Comparison of ENCODE assay signal across 8 mouse cellular contexts in the genomic region with DNA sequence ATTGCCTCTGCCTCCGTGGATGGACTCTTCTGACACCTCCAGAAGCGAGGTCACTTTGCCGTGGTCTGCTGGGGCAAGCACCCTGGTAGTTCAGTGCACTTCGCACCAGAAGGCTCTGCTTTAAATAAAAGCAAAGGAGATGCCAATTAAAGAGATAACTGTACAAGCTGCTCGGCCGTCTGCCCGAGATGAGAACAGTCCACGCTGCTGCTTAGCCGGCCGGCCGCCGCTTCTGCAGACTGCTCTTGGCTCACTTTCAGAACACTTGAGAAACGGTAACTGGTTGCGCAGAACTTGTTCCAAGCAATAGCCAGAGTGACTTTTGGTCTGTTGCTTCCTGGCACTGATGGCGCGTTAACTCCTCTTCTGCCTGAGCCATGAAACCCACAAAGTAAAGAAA.
DNase-seq lines count a peak whose midpoint lies in the region; ATAC-seq and TF ChIP-seq lines count a peak whose summit lies in the region.
"Had no signal": no experiment of that assay in that cellular context is flagged by ENCODE, and none has a peak within 500 bp of the region (broad histone marks: within the 10 kb centered on the region; RNA-seq: fewer than 3 reads in every experiment).

No protein-coding gene starts in this region.

- TF ChIP-seq EP300 in CH12.LX (IDR thresholded peaks at IDR 0.05; ENCODE audit: low read length) = 0 out of 2 replicates have a peak, but pooled peaks have one; percentile 9

- H3K4me1 ChIP-seq in CH12.LX (ENCODE audit: control insufficient read depth in 1 of 2, insufficient read depth in 2 of 2) = peaks cover 37 to 61% of the 10 kb centered on the region in 2 experiments
- 0 out of 2 replicates have a peak, but pooled peaks cover 5% of the 10 kb centered on the region for H3K4me1 ChIP-seq in limb, embryonic 15.5 days
- H3K4me1 ChIP-seq: midbrain, embryonic 12.5 days had no signal

- no peaks in the 10 kb centered on the region for H3K27me3 ChIP-seq in CH12.LX (replicated peaks)
- no peaks in the 10 kb centered on the region for H3K27me3 ChIP-seq in limb, embryonic 15.5 days
- H3K27me3 ChIP-seq: midbrain, embryonic 12.5 days had no signal

- no peak for TF ChIP-seq CTCF in CH12.LX (conservative IDR thresholded peaks at IDR 0.05 in 1 of 2, IDR thresholded peaks at IDR 0.05 in 1 of 2; ENCODE audit: low read depth in 2 of 2, low read length in 2 of 2)

- in situ Hi-C loops in CH12.LX (cut with MboI; ENCODE audit: low pct_ligation_motif_present, low pct_unique_long_range_greater_than_20kb, low sequenced_read_pairs) = no loop called here

- no peaks in the 10 kb centered on the region for H3K9me3 ChIP-seq in CH12.LX (replicated peaks; ENCODE audit: low read length)
- H3K9me3 ChIP-seq in limb, embryonic 15.5 days = no peaks in the 10 kb centered on the region
- H3K9me3 ChIP-seq: midbrain, embryonic 12.5 days had no signal

- no peak for TF ChIP-seq RAD21 in CH12.LX (IDR thresholded peaks at IDR 0.05; ENCODE audit: low read depth, low read length)

- no peak for TF ChIP-seq POLR2A in CH12.LX (IDR thresholded peaks at IDR 0.05; ENCODE audit: low read depth, low read length)

- WGBS in limb, embryonic 15.5 days = 54% methylated on average over 16 of the region's 16 CpGs

- H3K27ac ChIP-seq in CH12.LX (ENCODE audit: insufficient read depth, low read depth) = peak overlapping the region; percentile 59
- 0 out of 2 replicates have a peak overlapping the region, but pooled peaks have one; percentile 22 for H3K27ac ChIP-seq in limb, embryonic 15.5 days
- H3K27ac ChIP-seq: midbrain, embryonic 12.5 days had no signal

- dilution Hi-C loops in CH12.LX (cut with MboI; ENCODE audit: extremely low pct_ligation_motif_present, extremely low pct_unique_long_range_greater_than_20kb, low sequenced_read_pairs) = no loop called here

- intact Hi-C loops in heart, postnatal 25 days (cut with DNase I) = loop anchor here (2.0 to 10.0 kb wide), 2 partner anchors 26 to 108 kb away; no protein-coding TSS in a partner anchor

- H3K79me2 ChIP-seq in CH12.LX (replicated peaks; ENCODE audit: control insufficient read depth, extremely low read depth, insufficient read depth, poor library complexity, severe bottlenecking) = no peaks in the 10 kb centered on the region

- ATAC-seq in limb, embryonic 15.5 days (ENCODE audit: insufficient number of reproducible peaks, low FRiP score, low TSS enrichment, low read depth) = no peak

- DNase-seq in CH12.LX (ENCODE audit: extremely low read depth) (peak; percentile 56), ZHBTc4 (ENCODE audit: low read depth, low spot score) (peak; percentile 16)
- peak; percentile 10 to 14 for DNase-seq in frontal cortex, postnatal 25 days (ENCODE audit: low spot score in 2 of 2)
- peak; percentile 53 for DNase-seq in heart, postnatal 25 days (ENCODE audit: low spot score)
- peak; percentile 74 for DNase-seq in ovary, adult 18-20 months (ENCODE audit: low spot score)
- no peak for DNase-seq in embryo, embryonic 9.5 days (ENCODE audit: extremely low spot score)

- H3K9ac ChIP-seq in CH12.LX (ENCODE audit: insufficient read depth, low read depth) = peak overlapping the region; percentile 57; the same call in 1 of the 2 replicates
- H3K9ac ChIP-seq in limb, embryonic 15.5 days = no peak overlapping the region
- H3K9ac ChIP-seq: midbrain, embryonic 12.5 days had no signal

- H3K4me2 ChIP-seq in CH12.LX (ENCODE audit: insufficient read depth, low read depth, poor library complexity, severe bottlenecking) = peak overlapping the region; percentile 74
- H3K4me2 ChIP-seq in limb, embryonic 15.5 days = no peak overlapping the region
- H3K4me2 ChIP-seq: midbrain, embryonic 12.5 days had no signal

- H3K4me3 ChIP-seq in CH12.LX (replicated peaks in 1 of 3; ENCODE audit: low read depth in 2 of 3, low read length in 2 of 3, poor library complexity in 1 of 3) = peak overlapping the region in 1 of 3 experiments; percentile 45
- no peak overlapping the region for H3K4me3 ChIP-seq in limb, embryonic 15.5 days
- H3K4me3 ChIP-seq: midbrain, embryonic 12.5 days had no signal

- no peaks in the 10 kb centered on the region for H3K36me3 ChIP-seq in CH12.LX (replicated peaks in 1 of 2; ENCODE audit: control insufficient read depth in 1 of 2, insufficient read depth in 1 of 2, low read length in 1 of 2)
- H3K36me3 ChIP-seq in limb, embryonic 15.5 days = no peaks in the 10 kb centered on the region
- H3K36me3 ChIP-seq: midbrain, embryonic 12.5 days had no signal

TF ChIP-seq in CH12.LX, 34 proteins besides CTCF, POLR2A, EP300 and RAD21:
- TF ChIP-seq ELF1 (IDR thresholded peaks at IDR 0.05; ENCODE audit: low read depth, low read length) (0 out of 2 replicates have a peak, but pooled peaks have one; percentile 19), IRF4 (IDR thresholded peaks at IDR 0.05; ENCODE audit: low read depth, low read length) (peak; percentile 45; the same call in 1 of the 2 replicates), UBTF (IDR thresholded peaks at IDR 0.05; ENCODE audit: low read depth, low read length) (peak; percentile 31; the same call in 1 of the 2 replicates), TBP (conservative IDR thresholded peaks at IDR 0.05; ENCODE audit: low read depth, low read length) (0 out of 2 replicates have a peak, but pooled peaks have one; percentile 7), JUN (IDR thresholded peaks at IDR 0.05; ENCODE audit: insufficient read depth, low read depth, low read length) (0 out of 2 replicates have a peak, but pooled peaks have one; percentile 8), MAFK (IDR thresholded peaks at IDR 0.05; ENCODE audit: insufficient replicate concordance, low read length) (0 out of 2 replicates have a peak, but pooled peaks have one; percentile 20), ZNF384 (IDR thresholded peaks at IDR 0.05; ENCODE audit: low read depth, low read length) (no peak), E2F4 (IDR thresholded peaks at IDR 0.05; ENCODE audit: insufficient replicate concordance, low read depth, low read length) (no peak), RCOR1 (conservative IDR thresholded peaks at IDR 0.05; ENCODE audit: low read depth, low read length) (no peak), MAZ (IDR thresholded peaks at IDR 0.05; ENCODE audit: low read depth, low read length) (no peak)
